Mouse (Mus musculus) ES-E14 (cell line): ENCODE measurements at regions not wholly inside any gene's neighbourhood (a gene's known extent, or its start where the extent isn't known, plus 50 kb on each side); places are given as distances from the start of the nearest gene placed in this dataset.

Experiments
- DNase-seq: peaks from one replicate; pipeline ENCODE4 v3.0.0-alpha.2; 2013; ENCODE audit warnings: low read depth, low spot score
- H3K27ac ChIP-seq: 2 replicates; pipeline ENCODE4 v1.5.1; 2012; ENCODE audit warnings: low read depth, mild to moderate bottlenecking, low read length, moderate library complexity, mixed read lengths; ENCODE audit not compliant: poor library complexity, insufficient read depth, severe bottlenecking
- H3K36me3 ChIP-seq: 2 replicates; pipeline ENCODE4 v1.6.1; 2012; ENCODE audit warnings: mild to moderate bottlenecking, low read length, moderate library complexity, mixed read lengths; ENCODE audit not compliant: control insufficient read depth, poor library complexity, insufficient read depth, severe bottlenecking
- H3K4me1 ChIP-seq, 2 experiments: fragments of 150-350 bp in 1 of 2; sonication (generic) in 1 of 2; 2 replicates each; pipeline ENCODE4 v1.6.1; 2012; ENCODE audit warnings: low read length in 2 of 2, mild to moderate bottlenecking in 1 of 2, mixed read lengths in 1 of 2; ENCODE audit not compliant: control insufficient read depth in 2 of 2, insufficient read depth in 2 of 2, poor library complexity in 1 of 2
- H3K4me3 ChIP-seq, 2 experiments: fragments of 150-350 bp in 1 of 2; sonication (generic) in 1 of 2; 2 replicates each; pipeline ENCODE4 v1.5.1; 2012; ENCODE audit warnings: low read length in 2 of 2, low read depth in 1 of 2, mild to moderate bottlenecking in 1 of 2, mixed read lengths in 1 of 2; ENCODE audit not compliant: insufficient read depth in 1 of 2, poor library complexity in 1 of 2, severe bottlenecking in 1 of 2
- H3K9ac ChIP-seq: 2 replicates; pipeline ENCODE4 v1.6.1; 2012; ENCODE audit warnings: low read depth, mild to moderate bottlenecking, low read length, mixed read lengths; ENCODE audit not compliant: poor library complexity, insufficient read depth, severe bottlenecking
- H3K9me3 ChIP-seq: fragments of 150-350 bp; sonication (generic); 2 replicates; pipeline ENCODE4 v1.6.1; 2012; ENCODE audit warnings: low read depth, mild to moderate bottlenecking, low read length; ENCODE audit not compliant: control insufficient read depth, insufficient read depth
- CHD2 ChIP-seq: IDR thresholded peaks from 2 replicates; pipeline ENCODE4 v1.6.1; 2014; ENCODE audit warnings: mild to moderate bottlenecking, low read depth, low read length, inconsistent platforms
- HCFC1 ChIP-seq: IDR thresholded peaks from 2 replicates; pipeline ENCODE4 v1.6.1; 2012; ENCODE audit warnings: low read length, inconsistent platforms, borderline replicate concordance; ENCODE audit not compliant: insufficient read depth
- MAFK ChIP-seq: IDR thresholded peaks from 2 replicates; pipeline ENCODE4 v1.6.1; 2014; ENCODE audit warnings: mild to moderate bottlenecking, low read depth, low read length, inconsistent platforms; ENCODE audit not compliant: insufficient read depth
- ZC3H11A ChIP-seq: IDR thresholded peaks from 2 replicates; pipeline ENCODE4 v1.6.1; 2012; ENCODE audit warnings: low read depth, mild to moderate bottlenecking, inconsistent platforms, low read length, borderline replicate concordance
- ZNF384 ChIP-seq: IDR thresholded peaks from 2 replicates; pipeline ENCODE4 v1.6.1; 2012; ENCODE audit warnings: low read depth, low read length, inconsistent platforms
- in situ Hi-C, 2 experiments: fragments of 600-800 bp; cut with MboI; formaldehyde crosslinking; loops; one replicate each; pipeline ENCODE4 v1.15.1; 2025; ENCODE audit warnings: low sequenced_read_pairs in 2 of 2, inconsistent platforms in 1 of 2; ENCODE audit not compliant: unreplicated experiment in 2 of 2

DNA sequence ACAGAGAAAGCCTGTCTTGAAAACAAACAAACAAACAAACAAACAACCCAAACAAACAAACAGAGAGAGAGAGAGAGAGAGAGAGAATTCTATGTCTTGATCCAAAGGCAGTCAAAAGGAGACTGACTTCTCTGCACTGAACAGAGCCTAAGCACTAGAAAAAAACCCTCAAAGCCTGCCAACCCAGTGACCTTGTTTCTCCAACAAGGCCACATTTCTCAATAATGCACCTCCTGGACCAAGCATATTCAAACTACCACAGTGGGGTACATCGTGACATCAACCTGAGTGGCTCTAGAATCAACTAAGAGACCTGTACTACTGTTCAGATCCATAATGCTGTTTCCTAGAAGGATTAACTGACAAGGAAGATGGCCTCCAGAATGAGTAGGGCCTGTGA, 969.0 kb upstream of the Lcorl start:
- H3K4me3 ChIP-seq = no peak overlapping the region
- no peaks in the 10 kb centered on the region for H3K4me1 ChIP-seq
- no peak overlapping the region for H3K27ac ChIP-seq
- in situ Hi-C loops = no loop called here
- no peak overlapping the region for H3K9ac ChIP-seq
- DNase-seq = no peak
- no peak for TF ChIP-seq HCFC1
- TF ChIP-seq ZC3H11A = no peak
- no peak for TF ChIP-seq MAFK
- no peak for TF ChIP-seq ZNF384
- TF ChIP-seq CHD2 = no peak
- no peaks in the 10 kb centered on the region for H3K9me3 ChIP-seq
- H3K36me3 ChIP-seq = no peaks in the 10 kb centered on the region

GRCm38 (mm10) chr5:46824934-46825333, 967.5 kb upstream of the Lcorl start:
- in situ Hi-C loops = no loop called here
- H3K27ac ChIP-seq = no peak overlapping the region
- TF ChIP-seq CHD2 (no peak), ZC3H11A (no peak), ZNF384 (no peak), HCFC1 (no peak), MAFK (no peak)
- no peaks in the 10 kb centered on the region for H3K36me3 ChIP-seq
- H3K4me1 ChIP-seq = no peaks in the 10 kb centered on the region
- H3K9ac ChIP-seq = no peak overlapping the region
- H3K4me3 ChIP-seq = no peak overlapping the region
- no peaks in the 10 kb centered on the region for H3K9me3 ChIP-seq
- no peak for DNase-seq

- no peak for DNase-seq
- Histone ChIP-seq H3K9me3 (no peaks in the 10 kb centered on the region), H3K4me1 (no peaks in the 10 kb centered on the region), H3K27ac (no peak overlapping the region), H3K4me3 (no peak overlapping the region), H3K36me3 (no peaks in the 10 kb centered on the region), H3K9ac (no peak overlapping the region)
- TF ChIP-seq HCFC1 = no peak
- TF ChIP-seq CHD2 = no peak
- in situ Hi-C loops = no loop called here
These were observed 937.7 kb upstream of the Lcorl start for GRCm38 (mm10) chr5:46795102-46795501.

DNA sequence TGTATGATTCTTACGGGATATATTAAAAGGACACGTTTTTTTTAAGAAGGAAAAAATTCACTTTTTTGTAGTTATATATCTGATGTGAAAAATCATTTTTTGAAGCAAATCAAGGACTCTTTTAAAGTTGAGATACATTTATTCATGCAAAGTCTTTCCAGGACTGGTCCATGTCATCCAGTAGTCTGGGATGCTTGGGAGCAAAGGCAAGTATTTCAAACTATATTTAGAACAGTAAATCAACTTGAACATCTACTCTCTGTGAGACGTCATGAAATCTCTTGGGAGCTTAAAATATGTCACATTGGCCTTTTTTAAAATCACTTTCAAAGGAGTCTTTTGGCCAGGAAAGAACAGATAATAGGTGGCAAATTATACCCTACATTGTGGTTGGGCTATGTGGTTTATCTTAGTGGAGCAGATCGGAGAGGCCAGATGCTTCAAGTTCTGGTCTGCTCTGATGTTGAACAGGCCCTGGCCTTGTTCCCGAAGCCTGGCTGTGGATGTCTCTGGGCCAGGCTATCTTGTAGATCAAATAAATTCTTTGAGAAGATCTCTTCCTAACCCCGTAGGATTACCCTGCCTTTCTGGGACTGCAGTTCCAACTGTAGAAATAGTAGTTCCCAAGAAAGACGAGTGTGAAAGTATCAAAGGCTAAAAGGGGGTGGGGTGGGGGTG, 936.8 kb upstream of the Lcorl start:
- no peaks in the 10 kb centered on the region for H3K36me3 ChIP-seq
- in situ Hi-C loops = no loop called here
- no peaks in the 10 kb centered on the region for H3K4me1 ChIP-seq
- H3K9ac ChIP-seq = no peak overlapping the region
- H3K4me3 ChIP-seq = no peak overlapping the region
- H3K9me3 ChIP-seq = no peaks in the 10 kb centered on the region
- no peak for TF ChIP-seq ZC3H11A
- TF ChIP-seq ZNF384 = no peak
- TF ChIP-seq HCFC1 = no peak
- TF ChIP-seq MAFK = no peak
- no peak for TF ChIP-seq CHD2
- DNase-seq = no peak
- H3K27ac ChIP-seq = no peak overlapping the region

DNA sequence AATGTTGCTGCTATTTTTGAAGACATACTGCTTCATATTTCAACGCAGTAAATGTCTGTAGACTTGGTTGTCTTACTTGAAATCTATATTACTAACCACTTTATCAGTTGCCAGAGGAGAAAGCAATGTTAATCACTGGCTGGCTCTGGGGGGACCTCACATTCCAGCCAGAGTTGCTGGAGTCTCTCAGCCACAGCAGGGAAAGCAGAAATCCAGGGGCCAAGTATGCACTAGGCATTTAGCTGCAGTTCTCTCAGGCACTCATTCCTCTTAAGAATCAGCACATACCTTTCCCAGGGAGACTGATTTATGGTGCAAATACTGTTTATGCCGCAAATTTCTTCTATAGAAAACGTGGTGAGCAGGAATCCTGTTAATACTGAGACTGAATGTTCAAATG, 933.6 kb upstream of the Lcorl start:
- TF ChIP-seq ZNF384 = no peak
- no peak for TF ChIP-seq CHD2
- no peak for TF ChIP-seq ZC3H11A
- TF ChIP-seq HCFC1 = no peak
- no peak for TF ChIP-seq MAFK
- no peaks in the 10 kb centered on the region for H3K36me3 ChIP-seq
- no peak overlapping the region for H3K9ac ChIP-seq
- H3K27ac ChIP-seq = no peak overlapping the region
- H3K4me1 ChIP-seq = no peaks in the 10 kb centered on the region
- in situ Hi-C loops = no loop called here
- H3K4me3 ChIP-seq = no peak overlapping the region
- no peaks in the 10 kb centered on the region for H3K9me3 ChIP-seq
- no peak for DNase-seq
